Mouse (Mus musculus) olfactory bulb, adult 2 months (tissue): ENCODE data around the gene Hipk2. TPM values are rescaled to one million over a fixed set of nuclear protein-coding genes. Genes with fewer than 3 reads are reported as not detected.

Source experiments
- H3K27ac ChIP-seq: fragments of 200-500 bp; 2 replicates; pipeline ENCODE4 v1.5.1; 2012; ENCODE audit warnings: low read depth, low read length; ENCODE audit not compliant: insufficient read depth
- H3K4me1 ChIP-seq: fragments of 200-500 bp; 2 replicates; pipeline ENCODE4 v1.6.1; 2012; ENCODE audit warnings: low read length; ENCODE audit not compliant: control insufficient read depth, insufficient read depth
- H3K4me3 ChIP-seq: fragments of 200-500 bp; 2 replicates; pipeline ENCODE4 v1.5.1; 2012; ENCODE audit warnings: mild to moderate bottlenecking, low read depth, low read length, moderate library complexity; ENCODE audit not compliant: insufficient read depth
- CTCF ChIP-seq: fragments of 200-500 bp; IDR thresholded peaks from 2 replicates; pipeline ENCODE4 v1.5.1; 2012; ENCODE audit warnings: low read depth, mild to moderate bottlenecking, low read length, moderate library complexity; ENCODE audit not compliant: insufficient read depth
- POLR2A ChIP-seq: fragments of 200-500 bp; IDR thresholded peaks from 2 replicates; pipeline ENCODE4 v1.6.1; 2012; ENCODE audit warnings: mild to moderate bottlenecking, low read depth, low read length, moderate library complexity; ENCODE audit not compliant: insufficient read depth
- WGBS: fragments of 180-500 bp; shearing (Covaris S2); methylation state at CpG from one replicate; pipeline ENCODE4 v1.1.7; 2018; 5-methylcytosine and 5-hydroxymethylcytosine counted together
- polyA plus RNA-seq: library from polyadenylated mRNA; stranded (reverse); fragments of >200 nt; gene quantifications from 2 replicates; pipeline ENCODE4 v1.2.4, GENCODE M21; 2012; ENCODE audit warnings: low replicate concordance; ENCODE audit not compliant: missing spikeins, insufficient read depth, insufficient read length

Hipk2 gene
- polyA plus RNA-seq, 1 experiment: not detected

DNA sequence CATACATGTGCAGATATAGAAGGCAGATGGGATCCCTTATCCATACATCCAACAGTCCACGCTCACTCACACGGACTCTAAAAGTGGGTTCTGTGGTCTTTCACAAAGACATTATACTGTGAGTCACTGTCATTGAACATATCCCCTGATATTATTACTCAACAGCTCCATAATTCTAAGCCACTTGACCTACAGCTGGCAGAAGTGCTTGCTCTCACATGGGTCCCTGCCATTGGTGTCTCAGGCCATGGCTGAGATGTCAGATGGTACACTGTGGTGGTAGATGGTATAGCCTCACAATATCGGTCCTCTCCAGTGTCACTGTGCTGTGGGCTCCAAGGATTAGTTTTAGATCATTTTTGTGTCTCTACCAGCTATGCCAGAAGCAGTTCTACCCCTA lies 42.2 kb downstream of the Hipk2 start:
- Histone ChIP-seq H3K4me1 (peaks cover 2% of the 10 kb centered on the region; the same call in 1 of the 2 replicates), H3K4me3 (no peak overlapping the region), H3K27ac (no peak overlapping the region)
- TF ChIP-seq POLR2A (no peak), CTCF (no peak)
- WGBS: 91% methylated on average over 3 of the region's 3 CpGs

DNA sequence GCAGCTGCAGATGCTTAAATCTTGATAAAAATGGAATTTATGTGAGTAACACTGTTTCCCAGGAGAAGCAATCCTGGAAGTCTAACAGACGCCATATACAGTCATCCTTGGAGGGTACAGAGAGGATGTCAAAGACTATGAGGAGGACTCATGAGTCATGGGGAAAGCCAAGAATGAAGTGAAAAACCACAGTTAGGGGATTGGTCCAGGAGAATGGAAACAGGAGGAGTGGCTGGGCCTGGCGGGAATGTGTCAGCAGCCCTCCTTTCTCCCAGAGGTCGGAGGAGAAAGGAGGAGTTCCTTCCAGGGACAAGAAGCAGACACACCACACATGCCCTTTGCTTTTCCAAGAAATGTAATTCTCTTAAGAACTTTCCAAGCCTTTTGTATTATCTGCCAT lies 46.5 kb downstream of the Hipk2 start:
- 64% methylated on average over 3 of the region's 3 CpGs for WGBS
- TF ChIP-seq POLR2A (no peak), CTCF (no peak)
- Histone ChIP-seq H3K27ac (no peak overlapping the region), H3K4me1 (peaks cover 2% of the 10 kb centered on the region; the same call in 1 of the 2 replicates), H3K4me3 (no peak overlapping the region)

DNA sequence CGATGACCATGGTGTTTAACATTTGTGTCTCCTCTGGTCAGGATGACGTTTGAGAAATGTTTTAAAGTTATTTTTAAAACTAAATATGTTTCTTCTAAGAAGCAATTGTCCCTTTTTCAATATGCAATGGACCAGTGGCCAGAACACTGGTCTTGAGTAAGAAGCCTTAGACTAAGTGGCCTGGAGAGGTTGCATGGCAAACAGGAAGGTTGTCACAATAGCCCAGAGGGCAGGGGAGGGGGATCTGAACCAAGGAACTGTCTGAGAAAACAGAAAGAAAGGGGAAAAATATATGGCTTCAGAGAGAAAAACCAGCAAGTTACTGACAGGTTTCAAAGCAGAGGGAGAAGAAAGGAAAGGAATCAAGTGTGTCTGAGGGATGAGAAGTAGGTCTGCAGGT lies 47.8 kb downstream of the Hipk2 start:
- TF ChIP-seq POLR2A (no peak), CTCF (no peak)
- WGBS: 90% methylated on average over 2 of the region's 2 CpGs
- peaks cover 2% of the 10 kb centered on the region; the same call in 1 of the 2 replicates for H3K4me1 ChIP-seq
- no peak overlapping the region for H3K4me3 ChIP-seq
- H3K27ac ChIP-seq: no peak overlapping the region

DNA sequence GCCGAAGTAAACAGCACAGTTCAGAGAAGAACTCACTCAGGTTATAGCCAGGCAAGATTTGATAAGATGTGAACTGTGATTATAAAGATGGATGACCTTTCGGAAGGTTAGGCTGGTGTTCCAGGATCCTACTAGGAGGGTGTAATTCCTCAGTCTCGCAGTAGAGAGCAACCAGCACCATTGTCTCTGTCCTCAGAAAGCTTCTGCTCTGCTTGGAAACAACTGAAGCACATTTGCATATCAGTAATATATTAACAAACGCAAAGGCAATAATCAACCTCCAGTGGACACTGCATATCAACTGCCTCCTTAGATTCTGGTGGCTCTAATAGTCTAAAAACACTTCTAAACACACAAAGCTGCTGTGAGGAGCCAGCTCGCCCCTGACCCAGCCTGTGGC lies 48.5 kb downstream of the Hipk2 start:
- WGBS: 82% methylated on average over 5 of the region's 5 CpGs
- TF ChIP-seq POLR2A: no peak
- TF ChIP-seq CTCF: no peak
- peaks cover 2% of the 10 kb centered on the region; the same call in 1 of the 2 replicates for H3K4me1 ChIP-seq

DNA sequence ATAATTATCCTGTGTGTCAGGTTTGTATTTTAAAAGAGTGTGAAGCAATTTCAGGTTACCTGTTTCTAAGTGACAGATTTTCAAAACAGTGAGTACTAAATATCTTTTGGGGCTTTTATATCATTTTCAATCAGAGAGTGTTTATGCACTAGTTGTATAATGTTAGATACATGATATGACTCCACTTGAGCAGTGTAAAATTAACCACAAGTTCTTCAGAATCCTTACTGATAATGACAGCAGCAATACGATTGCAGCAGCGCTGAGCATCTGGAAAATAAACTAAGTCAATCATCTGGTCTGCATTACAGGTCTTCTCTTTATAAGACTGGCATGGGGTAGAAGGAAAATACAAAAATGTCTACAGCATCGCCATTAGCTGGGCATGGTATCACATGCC lies 49.1 kb downstream of the Hipk2 start:
- TF ChIP-seq POLR2A (no peak), CTCF (no peak)
- Histone ChIP-seq H3K4me1 (peaks cover 2% of the 10 kb centered on the region; the same call in 1 of the 2 replicates), H3K4me3 (no peak overlapping the region), H3K27ac (no peak overlapping the region)
- WGBS: 97% methylated on average over 3 of the region's 3 CpGs

More for the DNA sequence above, 48.5 kb downstream of the Hipk2 start:
- no peak overlapping the region for H3K27ac ChIP-seq
- H3K4me3 ChIP-seq: no peak overlapping the region

DNA sequence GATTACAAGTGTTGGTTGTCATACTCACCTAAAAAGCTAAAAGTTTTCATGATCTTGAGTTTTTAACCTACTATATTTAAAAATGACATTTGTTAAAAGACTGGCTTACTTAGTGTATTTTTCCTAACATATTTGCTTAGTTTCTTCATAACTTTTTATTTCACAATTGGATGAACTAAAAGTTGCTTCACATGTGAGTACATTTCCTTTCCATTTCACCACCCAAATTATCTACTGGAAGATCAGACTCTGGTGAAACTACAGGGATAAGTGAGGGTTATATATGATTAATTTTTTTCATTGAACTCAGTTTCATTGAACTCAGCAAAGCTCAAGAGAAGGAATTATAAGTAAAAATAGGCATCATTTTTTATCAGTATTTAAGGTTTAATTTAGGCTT lies 50.1 kb downstream of the Hipk2 start:
- TF ChIP-seq CTCF (no peak), POLR2A (no peak)
- Histone ChIP-seq H3K4me1 (peaks cover 2% of the 10 kb centered on the region; the same call in 1 of the 2 replicates), H3K27ac (no peak overlapping the region), H3K4me3 (no peak overlapping the region)

DNA sequence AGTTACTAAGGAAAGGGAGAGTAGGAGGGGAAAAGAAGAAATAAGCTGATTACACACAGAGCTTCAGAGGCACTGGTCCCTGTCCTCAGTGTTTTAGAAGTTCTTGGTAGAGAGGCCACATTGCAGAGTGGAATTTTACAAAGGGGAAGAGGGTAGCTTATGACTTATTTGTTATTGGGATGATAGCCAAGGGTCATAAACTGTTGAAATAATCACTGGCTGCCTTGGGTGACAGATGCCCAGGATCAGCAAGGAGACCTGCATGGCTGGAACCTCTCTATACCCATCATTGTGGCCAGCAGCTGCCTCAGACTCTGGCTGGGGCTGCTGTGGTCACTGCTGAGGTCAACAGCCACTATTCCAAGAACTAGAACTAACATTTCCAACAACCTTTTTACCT lies 52.1 kb downstream of the Hipk2 start:
- Histone ChIP-seq H3K4me3 (no peak overlapping the region), H3K4me1 (no peaks in the 10 kb centered on the region), H3K27ac (no peak overlapping the region)
- TF ChIP-seq POLR2A (no peak), CTCF (no peak)

DNA sequence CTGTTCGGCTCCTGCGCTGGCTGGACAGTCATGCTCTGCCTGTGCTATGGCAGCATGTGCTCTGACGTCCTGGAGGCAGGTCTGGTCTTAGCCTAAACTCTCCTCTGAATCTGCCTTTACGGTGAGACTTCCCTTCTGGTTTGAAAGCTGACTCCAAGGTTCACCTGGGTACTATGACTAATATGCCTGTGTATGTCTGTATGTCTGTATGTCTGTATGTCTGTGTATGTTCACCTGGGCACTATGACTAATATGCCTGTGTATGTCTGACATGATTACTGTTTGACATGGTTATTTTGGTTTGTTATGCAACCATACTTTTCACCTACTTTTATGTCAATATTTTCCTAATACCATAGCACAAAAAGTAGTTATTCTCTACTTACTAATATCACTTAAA lies 52.8 kb downstream of the Hipk2 start:
- Histone ChIP-seq H3K4me3 (no peak overlapping the region), H3K4me1 (no peaks in the 10 kb centered on the region), H3K27ac (no peak overlapping the region)
- no peak for TF ChIP-seq CTCF
- TF ChIP-seq POLR2A: no peak
- WGBS: 98% methylated on average over 4 of the region's 4 CpGs

DNA sequence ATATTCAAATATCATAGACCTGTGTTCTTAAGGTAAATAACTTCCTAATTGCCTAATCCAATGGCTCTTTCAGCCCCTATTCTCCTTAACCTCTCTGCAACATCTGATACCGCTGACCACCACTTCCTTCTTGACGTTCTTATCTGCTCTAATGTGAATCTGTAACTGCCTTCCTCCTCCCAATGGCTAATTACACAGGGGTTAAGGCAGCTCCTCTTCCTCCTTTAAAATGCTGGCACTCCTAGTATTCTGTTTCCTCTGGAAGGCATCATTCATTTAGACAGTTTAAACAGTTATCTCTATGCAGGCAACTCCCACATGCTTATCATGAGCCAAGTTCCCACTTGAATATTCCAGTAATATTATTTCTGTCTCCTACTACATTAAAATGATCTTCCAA lies 54.3 kb downstream of the Hipk2 start:
- Histone ChIP-seq H3K4me1 (no peaks in the 10 kb centered on the region), H3K4me3 (no peak overlapping the region), H3K27ac (no peak overlapping the region)
- WGBS: 73% methylated on average over 2 of the region's 2 CpGs
- TF ChIP-seq POLR2A: no peak
- no peak for TF ChIP-seq CTCF

DNA sequence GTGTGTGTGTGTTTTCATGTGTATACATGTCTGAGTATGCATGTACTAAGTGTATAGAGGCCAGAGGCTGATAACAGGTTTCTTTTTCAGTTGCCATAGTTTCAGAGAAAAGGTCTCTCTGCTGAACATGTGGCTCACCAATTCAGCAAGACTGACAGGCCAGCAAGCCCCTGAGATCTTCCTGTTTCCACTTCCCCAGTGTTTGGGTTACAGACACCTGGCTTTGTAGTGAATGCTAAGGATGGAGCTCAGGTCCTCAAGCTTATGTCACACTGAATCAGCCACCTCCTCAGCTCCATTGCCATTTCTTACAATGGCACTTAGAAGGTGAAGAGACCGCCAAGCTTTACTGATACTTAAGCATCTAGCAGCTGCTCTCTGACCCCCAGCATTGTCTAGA lies 55.1 kb downstream of the Hipk2 start:
- TF ChIP-seq CTCF: no peak
- WGBS: 100% methylated on average over 1 of the region's 1 CpGs

More for the DNA sequence above, 55.1 kb downstream of the Hipk2 start:
- peaks cover 3% of the 10 kb centered on the region; the same call in 1 of the 2 replicates for H3K4me1 ChIP-seq
- H3K27ac ChIP-seq: no peak overlapping the region
- H3K4me3 ChIP-seq: no peak overlapping the region
